Mouse (Mus musculus) 3T3-L1 (cell line): ENCODE results near the gene Gm8267.
"Not testable (repeated sequence)": the region's sequence is repeated elsewhere in the genome, so short reads cannot be mapped to it uniquely, and the experiment has no call there.

Experiments used
- DNase-seq: peaks from one replicate; pipeline ENCODE4 v3.0.0-alpha.2; 2015; ENCODE audit warnings: low read depth, low spot score

The Gm8267 gene

DNA sequence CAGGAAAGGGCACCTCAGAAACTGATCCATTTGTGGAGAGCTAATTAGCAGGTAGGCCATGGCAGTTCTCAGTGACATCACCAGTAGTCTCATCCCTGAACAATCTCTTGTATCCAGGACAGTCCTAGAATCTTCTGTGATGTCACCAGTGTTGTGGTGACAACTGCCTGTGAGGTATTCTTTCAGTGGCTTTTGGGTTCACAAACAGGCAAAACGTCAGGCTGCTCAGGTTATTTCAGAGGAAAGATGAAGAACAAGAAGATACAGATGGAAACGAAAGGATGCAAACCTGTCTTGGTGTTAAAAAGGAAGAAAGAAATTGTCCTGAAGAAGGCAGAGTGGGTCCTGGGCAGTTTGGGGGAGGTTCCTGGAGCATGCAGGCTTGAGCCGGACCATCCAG is at the start of gene Gm8267:
TSS of gene Gm8267 (minus strand) at position 101 of the 400 bp plus-strand sequence.
- no peak for DNase-seq

DNA sequence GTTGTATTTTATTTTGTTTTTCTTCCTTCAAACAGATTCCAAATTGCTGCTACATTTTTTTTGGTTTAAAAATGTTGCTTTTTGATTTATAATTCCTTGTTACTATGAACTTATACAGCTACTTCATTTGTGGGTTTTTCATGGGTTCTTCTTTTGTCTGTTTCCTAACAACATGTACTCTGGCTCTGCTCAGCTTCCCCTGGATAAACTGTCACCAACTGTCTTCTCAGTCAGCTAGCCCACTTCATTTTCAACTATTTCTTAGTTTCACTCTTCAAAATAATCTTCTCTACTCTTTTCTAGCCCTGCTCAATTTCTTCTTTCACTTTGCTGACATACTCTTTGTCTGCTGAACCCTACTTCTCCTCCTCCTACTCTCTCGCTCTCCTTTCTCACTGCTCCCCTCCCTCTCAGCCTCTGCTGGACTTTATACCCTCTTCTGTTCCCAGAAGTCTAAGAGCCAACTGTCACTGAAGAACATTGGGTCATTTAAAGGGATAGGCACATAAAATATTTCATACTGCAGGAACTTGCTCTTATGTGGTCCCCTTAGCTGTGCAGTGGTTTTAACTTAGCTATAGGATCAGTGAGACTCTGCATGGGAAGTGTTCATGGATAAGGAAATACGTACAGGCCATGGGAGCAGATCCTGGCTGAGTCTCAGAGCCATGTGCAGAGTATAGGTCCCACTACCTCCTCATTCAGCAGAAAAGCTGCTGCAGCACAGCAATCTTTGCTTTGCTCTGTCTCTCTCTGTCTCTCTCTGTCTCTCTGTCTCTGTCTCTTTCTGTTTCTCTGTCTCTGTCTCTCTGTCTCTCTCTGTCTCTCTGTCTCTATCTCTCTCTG is 39.6 kb upstream of the Gm8267 start:
- DNase-seq: not testable (repeated sequence)

- not testable (repeated sequence) for DNase-seq
Observed at GRCm38 (mm10) chr14:44742789-44743188, 7.4 kb downstream of the Gm8267 start.

- not testable (repeated sequence) for DNase-seq
Observed at GRCm38 (mm10) chr14:44730711-44731110, 19.4 kb downstream of the Gm8267 start.

DNA sequence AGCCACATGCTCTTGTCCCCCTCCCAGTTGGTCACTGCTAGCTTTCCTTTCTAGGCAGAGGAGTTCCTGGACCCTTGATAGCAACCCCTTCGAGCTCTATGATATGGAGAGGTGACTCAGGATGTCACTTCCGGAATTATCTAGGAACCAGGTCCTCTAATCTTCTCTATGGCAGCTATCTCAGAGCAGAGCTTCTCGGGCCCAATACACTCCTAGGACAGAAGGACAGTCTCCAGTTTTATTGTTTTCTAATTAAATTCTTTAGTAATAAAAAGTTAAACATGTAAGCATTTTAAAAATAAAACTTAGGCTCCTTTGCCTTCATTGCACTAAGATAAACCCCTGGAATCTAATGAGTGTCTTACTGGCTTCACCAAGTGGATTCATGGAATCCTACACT is 43.8 kb downstream of the Gm8267 start, which contains the start of gene Gm8257:
TSS of gene Gm8257 (minus strand) at position 101 of the 400 bp plus-strand sequence.
- not testable (repeated sequence) for DNase-seq
